Mouse (Mus musculus) heart, embryonic 14.5 days (tissue): ENCODE data around the gene Dicer1. TPM values are rescaled to one million over a fixed set of nuclear protein-coding genes. Genes with fewer than 3 reads are reported as not detected.
A peak's percentile ranks its signal among the peaks of the same experiment; 100 is the strongest.

ENCODE experiments used
- ATAC-seq: fragments of 200-750 bp; cut with Nextera tagmentation; 2 replicates; pipeline ENCODE4 v1.8.0; 2017; ENCODE audit warnings: low read depth, moderate TSS enrichment; ENCODE audit not compliant: insufficient number of reproducible peaks, insufficient read depth, low FRiP score
- H3K27ac ChIP-seq, 2 experiments: fragments of 200-500 bp in 1 of 2; fragments of 300-500 bp in 1 of 2; sonication (generic) in 1 of 2; replicated peaks in 1 of 2; 2 replicates each; pipeline ENCODE4 v1.5.1; 2012 to 2014; ENCODE audit warnings: low read depth in 2 of 2, low read length in 2 of 2, control low read depth in 1 of 2, mild to moderate bottlenecking in 1 of 2, mixed read lengths in 1 of 2; ENCODE audit not compliant: control insufficient read depth in 1 of 2, insufficient read depth in 1 of 2
- H3K27me3 ChIP-seq: fragments of 300-500 bp; sonication (generic); 2 replicates; pipeline ENCODE4 v1.6.1; 2014; ENCODE audit warnings: mild to moderate bottlenecking, low read length, control low read depth; ENCODE audit not compliant: control insufficient read depth, insufficient read depth
- H3K36me3 ChIP-seq: fragments of 300-500 bp; sonication (generic); 2 replicates; pipeline ENCODE4 v1.6.1; 2014; ENCODE audit warnings: mild to moderate bottlenecking, control low read depth, low read length, mixed read lengths; ENCODE audit not compliant: control insufficient read depth, insufficient read depth
- H3K4me1 ChIP-seq, 2 experiments: fragments of 200-500 bp in 1 of 2; fragments of 300-500 bp in 1 of 2; sonication (generic) in 1 of 2; 2 replicates each; pipeline ENCODE4 v1.6.1; 2012 to 2014; ENCODE audit warnings: low read length in 2 of 2, control low read depth in 1 of 2, mixed read lengths in 1 of 2; ENCODE audit not compliant: control insufficient read depth in 2 of 2, insufficient read depth in 2 of 2
- H3K4me2 ChIP-seq: fragments of 300-500 bp; sonication (generic); 2 replicates; pipeline ENCODE4 v1.6.1; 2014; ENCODE audit warnings: mild to moderate bottlenecking, low read length
- H3K4me3 ChIP-seq, 2 experiments: fragments of 200-500 bp in 1 of 2; fragments of 300-500 bp in 1 of 2; sonication (generic) in 1 of 2; 2 replicates each; pipeline ENCODE4 v1.5.1; 2012 to 2014; ENCODE audit warnings: low read length in 2 of 2, mild to moderate bottlenecking in 2 of 2, control low read depth in 1 of 2, low read depth in 1 of 2, moderate library complexity in 1 of 2; ENCODE audit not compliant: control insufficient read depth in 1 of 2, insufficient read depth in 1 of 2
- H3K9ac ChIP-seq: fragments of 300-500 bp; sonication (generic); 2 replicates; pipeline ENCODE4 v1.6.1; 2014; ENCODE audit warnings: mild to moderate bottlenecking, low read length
- H3K9me3 ChIP-seq: fragments of 300-500 bp; sonication (generic); 2 replicates; pipeline ENCODE4 v1.6.1; 2016; ENCODE audit warnings: low read length, control low read depth; ENCODE audit not compliant: control insufficient read depth
- WGBS: fragments of 180-500 bp; shearing (Covaris S2); extraction: QIAGEN DNeasy Blood & Tissue Kit; methylation state at CpG from one replicate; pipeline ENCODE4 v1.1.7; 2014; 5-methylcytosine and 5-hydroxymethylcytosine counted together
- polyA plus RNA-seq: library from polyadenylated mRNA; unstranded; fragments of >200 nt; fragmentation: Nextera tagmentation; extraction: Ambion mirVana; gene quantifications from 2 replicates; pipeline ENCODE4 v1.2.1, GENCODE M21; 2014

Gene Dicer1
- polyA plus RNA-seq, 1 experiment from 2014 or later, result 19.7 TPM

DNA sequence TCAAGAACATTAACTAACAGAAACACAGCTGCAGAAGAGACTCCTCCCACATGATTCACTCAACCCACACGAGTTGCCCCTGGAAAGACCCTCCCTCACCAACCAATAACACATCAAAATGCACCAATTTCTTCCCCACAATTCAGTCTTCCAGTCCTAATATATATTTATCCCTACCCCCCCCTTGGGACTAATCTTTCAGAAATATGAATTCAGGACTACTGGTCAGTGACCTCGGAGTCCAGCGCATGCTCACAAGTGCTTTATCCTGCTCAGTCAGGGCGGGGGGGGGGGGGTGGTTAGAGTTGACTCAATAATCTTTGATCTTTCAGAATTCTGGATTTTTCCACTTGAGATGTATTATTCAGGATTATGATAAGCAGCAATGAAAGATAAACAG is 1.9 kb upstream of the Dicer1 start:
- Histone ChIP-seq H3K4me3 (no peak overlapping the region), H3K9me3 (no peaks in the 10 kb centered on the region), H3K36me3 (no peaks in the 10 kb centered on the region; the same call in 1 of the 2 replicates), H3K9ac (no peak overlapping the region), H3K4me2 (no peak overlapping the region), H3K27me3 (no peaks in the 10 kb centered on the region), H3K4me1 (peaks cover 9 to 24% of the 10 kb centered on the region in 2 experiments), H3K27ac (no peak overlapping the region)
- no peak for ATAC-seq
- WGBS, result 68% methylated on average over 4 of the region's 4 CpGs

DNA sequence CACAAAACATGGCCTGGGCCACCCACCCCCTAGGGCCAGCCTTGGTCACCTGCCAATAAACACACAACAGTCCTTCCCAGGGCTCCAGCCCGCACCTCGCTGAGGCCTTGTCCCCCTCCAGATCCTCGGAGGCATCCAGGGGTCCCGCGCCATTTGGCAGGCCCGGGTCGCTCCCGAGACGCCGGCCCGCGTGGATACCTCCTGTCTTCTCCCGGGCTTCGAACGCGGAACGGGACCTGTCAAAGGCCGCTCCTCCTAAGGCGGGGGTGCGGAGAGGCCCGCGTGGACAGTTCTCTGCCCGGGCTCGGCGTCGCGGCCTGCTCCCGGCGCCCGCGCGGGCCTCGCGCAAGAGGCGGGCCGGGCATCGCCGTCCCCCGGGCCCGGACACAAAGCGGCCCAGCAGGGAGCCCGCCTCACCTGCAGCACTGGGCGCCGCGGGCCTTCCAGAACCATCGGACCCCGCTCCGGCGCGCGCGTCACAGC is 380 bp downstream of the Dicer1 start:
- Histone ChIP-seq H3K9ac (peak overlapping the region; percentile 97), H3K27me3 (no peaks in the 10 kb centered on the region), H3K4me1 (peaks cover 14 to 40% of the 10 kb centered on the region in 2 experiments), H3K4me3 (peak overlapping the region; percentile 82 to 88), H3K4me2 (peak overlapping the region; percentile 96), H3K9me3 (no peaks in the 10 kb centered on the region), H3K36me3 (no peaks in the 10 kb centered on the region; the same call in 1 of the 2 replicates), H3K27ac (peak overlapping the region; percentile 40 to 80)
- under 1% methylated on average over 46 of the region's 52 CpGs for WGBS
- peak; percentile 16; the same call in 1 of the 2 replicates for ATAC-seq

DNA sequence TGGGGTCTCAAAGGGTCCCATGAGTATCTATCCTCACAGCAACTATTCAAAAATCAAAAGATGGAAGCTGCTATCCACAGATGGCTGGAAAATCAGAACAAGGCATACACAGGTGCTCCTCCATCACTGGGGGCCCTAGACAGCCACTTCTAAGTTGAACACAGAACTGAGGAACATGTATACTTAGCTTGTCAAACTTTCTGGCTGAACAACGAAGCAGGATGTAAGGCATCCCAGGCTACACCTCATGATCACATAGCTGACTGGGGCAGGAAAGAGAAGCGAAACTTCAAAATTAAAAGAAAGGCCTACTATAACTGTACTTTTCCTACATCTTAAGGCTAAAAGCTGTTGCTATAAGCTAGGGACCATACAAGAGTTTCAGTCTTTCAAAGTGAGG is 2.8 kb downstream of the Dicer1 start:
- Histone ChIP-seq H3K4me1 (peaks cover 14 to 45% of the 10 kb centered on the region in 2 experiments), H3K9me3 (no peaks in the 10 kb centered on the region), H3K36me3 (no peaks in the 10 kb centered on the region; the same call in 1 of the 2 replicates), H3K4me3 (no peak overlapping the region), H3K4me2 (no peak overlapping the region), H3K27ac (no peak overlapping the region), H3K9ac (no peak overlapping the region), H3K27me3 (no peaks in the 10 kb centered on the region)
- ATAC-seq, result no peak
- 70% methylated on average over 2 of the region's 2 CpGs for WGBS

DNA sequence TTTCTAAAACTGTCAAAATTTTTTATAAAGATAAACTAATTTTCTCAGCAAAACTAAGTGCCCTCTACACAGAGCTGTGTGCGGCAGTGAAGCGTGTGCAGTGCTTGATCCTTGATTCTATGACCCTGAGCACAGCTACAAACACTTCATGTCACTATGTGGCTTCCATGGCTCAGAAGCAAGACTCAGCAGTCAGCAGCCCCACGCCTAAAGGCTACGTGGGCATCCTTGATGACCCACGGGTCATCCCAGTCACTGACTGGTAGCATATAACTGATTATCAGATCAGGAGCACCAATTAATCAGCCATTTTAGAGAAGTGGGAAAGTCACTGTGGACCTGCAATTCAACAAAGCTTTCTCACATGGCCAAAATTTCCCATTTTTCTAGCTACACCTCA is 4.5 kb downstream of the Dicer1 start:
- Histone ChIP-seq H3K36me3 (no peaks in the 10 kb centered on the region; the same call in 1 of the 2 replicates), H3K27me3 (no peaks in the 10 kb centered on the region), H3K4me1 (peaks cover 15 to 48% of the 10 kb centered on the region in 2 experiments), H3K4me2 (no peak overlapping the region), H3K27ac (no peak overlapping the region), H3K4me3 (no peak overlapping the region), H3K9ac (no peak overlapping the region), H3K9me3 (no peaks in the 10 kb centered on the region)
- 87% methylated on average over 5 of the region's 5 CpGs for WGBS
- no peak for ATAC-seq

DNA sequence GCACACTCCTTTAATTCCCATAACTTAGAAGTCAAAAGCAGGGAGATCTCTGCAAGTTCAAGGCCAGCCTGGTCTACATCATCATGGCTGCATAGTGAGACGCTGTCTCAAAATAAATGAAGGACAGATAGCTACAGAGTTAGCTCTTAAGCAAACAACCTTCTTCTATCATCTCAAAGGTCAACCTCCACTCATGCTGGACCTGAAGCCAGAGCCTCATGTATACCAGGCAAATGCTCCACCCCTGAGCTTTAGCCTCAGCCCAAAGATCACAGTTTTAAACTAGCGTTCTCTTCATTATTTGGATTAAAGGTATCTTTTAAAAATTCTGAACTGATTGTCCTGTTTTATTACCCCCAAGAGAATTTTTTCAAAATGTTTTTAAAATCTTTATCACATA is 5.2 kb downstream of the Dicer1 start:
- no peak for ATAC-seq
- H3K4me3 ChIP-seq, result no peak overlapping the region
- no peaks in the 10 kb centered on the region for H3K9me3 ChIP-seq
- H3K27ac ChIP-seq, result no peak overlapping the region
- no peaks in the 10 kb centered on the region; the same call in 1 of the 2 replicates for H3K36me3 ChIP-seq
- WGBS, result 83% methylated on average over 2 of the region's 2 CpGs
- no peak overlapping the region for H3K4me2 ChIP-seq
- H3K27me3 ChIP-seq, result no peaks in the 10 kb centered on the region
- H3K9ac ChIP-seq, result no peak overlapping the region
- peaks cover 17 to 55% of the 10 kb centered on the region in 2 experiments for H3K4me1 ChIP-seq

DNA sequence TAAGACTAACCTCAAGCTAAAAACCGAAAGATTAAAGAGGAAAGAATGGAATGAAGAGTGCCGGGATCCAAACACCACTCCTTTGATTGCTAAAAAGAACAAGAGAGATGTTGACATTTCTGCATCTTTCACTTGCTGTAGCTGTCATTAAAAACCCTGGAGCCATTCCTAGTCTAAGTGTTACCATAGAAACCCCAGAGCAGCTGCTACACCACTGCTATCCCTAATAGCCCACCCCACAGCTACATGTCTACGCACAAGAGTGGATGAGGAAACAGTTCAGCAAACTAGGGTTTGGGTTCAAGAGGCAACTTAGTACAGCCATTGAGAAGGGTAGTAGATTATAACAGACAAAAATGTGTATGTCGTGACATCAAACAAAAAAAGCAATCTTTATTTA is 8.1 kb downstream of the Dicer1 start:
- 73% methylated on average over 4 of the region's 4 CpGs for WGBS
- H3K27ac ChIP-seq, result no peak overlapping the region

DNA sequence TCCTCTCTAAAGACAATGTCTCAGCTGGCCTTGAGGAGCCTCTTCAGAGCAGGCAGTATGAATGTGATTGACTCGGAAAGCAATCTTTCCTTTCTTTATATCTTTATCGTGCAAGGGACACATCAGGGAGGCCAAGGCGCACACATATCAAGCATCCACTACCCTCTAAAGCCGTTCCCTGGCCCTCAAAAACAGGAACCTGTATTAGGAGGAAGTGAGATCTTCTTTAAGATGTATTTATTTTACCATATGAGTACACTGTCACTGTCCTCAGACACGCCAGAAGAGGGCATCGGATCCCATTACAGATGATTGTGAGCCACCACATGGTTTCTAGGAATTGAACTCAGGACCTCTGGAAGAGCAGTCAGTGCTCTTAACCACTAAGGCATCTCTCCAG is 9.5 kb downstream of the Dicer1 start:
- Histone ChIP-seq H3K27me3 (no peaks in the 10 kb centered on the region), H3K27ac (no peak overlapping the region), H3K9ac (no peak overlapping the region), H3K9me3 (no peaks in the 10 kb centered on the region), H3K4me1 (peaks cover 8 to 45% of the 10 kb centered on the region in 2 experiments), H3K36me3 (peaks cover 10% of the 10 kb centered on the region), H3K4me3 (no peak overlapping the region), H3K4me2 (no peak overlapping the region)
- 76% methylated on average over 6 of the region's 6 CpGs for WGBS
- no peak for ATAC-seq

More for the DNA sequence above, 8.1 kb downstream of the Dicer1 start:
- H3K9me3 ChIP-seq, result no peaks in the 10 kb centered on the region
- H3K4me2 ChIP-seq, result no peak overlapping the region
- H3K36me3 ChIP-seq, result no peaks in the 10 kb centered on the region
- no peak overlapping the region for H3K4me3 ChIP-seq
- no peaks in the 10 kb centered on the region for H3K27me3 ChIP-seq
- no peak for ATAC-seq
- H3K9ac ChIP-seq, result no peak overlapping the region
- peaks cover 12 to 53% of the 10 kb centered on the region in 2 experiments for H3K4me1 ChIP-seq
